Mouse (Mus musculus) liver, embryonic 15.5 days (tissue): ENCODE measurements around the gene Foxf2. TPM values are rescaled to one million over a fixed set of nuclear protein-coding genes. Genes with fewer than 3 reads are reported as not detected.

ENCODE experiments used
- ATAC-seq: fragments of 200-750 bp; cut with Nextera tagmentation; 2 replicates; pipeline ENCODE4 v1.8.0; 2017; ENCODE audit warnings: moderate number of reproducible peaks, mild to moderate bottlenecking, moderate library complexity; ENCODE audit not compliant: insufficient read depth
- H3K27ac ChIP-seq: fragments of 300-500 bp; sonication (generic); replicated peaks from 2 replicates; pipeline ENCODE4 v1.5.1; 2015; ENCODE audit warnings: mild to moderate bottlenecking, inconsistent platforms
- H3K27me3 ChIP-seq: fragments of 300-500 bp; sonication (generic); 2 replicates; pipeline ENCODE4 v1.6.1; 2015; ENCODE audit warnings: mild to moderate bottlenecking, inconsistent platforms
- H3K36me3 ChIP-seq: fragments of 300-500 bp; sonication (generic); replicated peaks from 2 replicates; pipeline ENCODE4 v1.6.1; 2015; ENCODE audit warnings: moderate library complexity, mild to moderate bottlenecking, inconsistent platforms
- H3K4me1 ChIP-seq: fragments of 300-500 bp; sonication (generic); replicated peaks from 2 replicates; pipeline ENCODE4 v1.6.1; 2015; ENCODE audit warnings: inconsistent platforms
- H3K4me2 ChIP-seq: fragments of 300-500 bp; sonication (generic); 2 replicates; pipeline ENCODE4 v1.6.1; 2015; ENCODE audit warnings: moderate library complexity, mild to moderate bottlenecking, inconsistent platforms
- H3K4me3 ChIP-seq: fragments of 300-500 bp; sonication (generic); replicated peaks from 2 replicates; pipeline ENCODE4 v1.5.1; 2015; ENCODE audit warnings: mild to moderate bottlenecking, inconsistent platforms
- H3K9ac ChIP-seq: fragments of 300-500 bp; sonication (generic); 2 replicates; pipeline ENCODE4 v1.6.1; 2015; ENCODE audit warnings: moderate library complexity, mild to moderate bottlenecking, inconsistent platforms
- H3K9me3 ChIP-seq: fragments of 300-500 bp; sonication (generic); replicated peaks from 2 replicates; pipeline ENCODE4 v1.6.1; 2016; ENCODE audit warnings: inconsistent platforms
- WGBS: fragments of 180-500 bp; shearing (Covaris S2); methylation state at CpG from one replicate; pipeline ENCODE4 v1.1.7; 2015; ENCODE audit warnings: mixed read lengths; ENCODE audit not compliant: insufficient replicate concordance; 5-methylcytosine and 5-hydroxymethylcytosine counted together
- polyA plus RNA-seq: library from polyadenylated mRNA; unstranded; fragments of >200 nt; fragmentation: Nextera tagmentation; extraction: Ambion mirVana; gene quantifications from 2 replicates; pipeline ENCODE4 v1.2.1, GENCODE M21; 2015

Foxf2 gene
- polyA plus RNA-seq, 1 experiment from 2014 or later = 0.05 TPM

DNA sequence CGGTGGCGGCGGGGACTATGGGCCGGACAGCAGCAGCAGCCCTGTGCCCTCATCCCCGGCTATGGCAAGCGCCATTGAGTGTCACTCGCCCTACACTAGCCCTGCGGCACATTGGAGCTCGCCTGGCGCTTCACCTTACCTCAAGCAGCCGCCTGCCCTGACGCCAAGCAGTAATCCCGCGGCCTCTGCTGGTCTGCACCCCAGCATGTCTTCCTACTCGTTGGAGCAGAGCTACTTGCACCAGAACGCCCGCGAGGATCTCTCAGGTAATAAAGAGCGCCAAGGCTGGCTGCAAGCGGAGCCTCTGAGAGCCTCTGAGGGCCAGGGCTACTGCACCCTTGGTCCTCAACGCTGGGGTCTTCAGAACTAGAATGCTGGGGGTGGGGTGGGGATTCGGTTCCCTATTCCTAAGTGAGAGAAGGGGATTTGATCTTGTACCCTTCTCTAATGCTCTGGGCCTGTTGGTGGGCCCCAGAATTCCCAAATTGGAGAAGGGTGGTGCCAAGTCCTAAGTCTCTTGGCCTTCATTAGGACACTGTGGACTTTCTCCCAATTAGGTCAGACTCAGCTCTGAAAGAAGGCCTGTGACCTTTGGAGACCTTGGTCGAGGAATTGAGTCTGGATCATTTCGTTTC, 1.5 kb downstream of the Foxf2 start:
- no peak overlapping the region for H3K4me2 ChIP-seq

DNA sequence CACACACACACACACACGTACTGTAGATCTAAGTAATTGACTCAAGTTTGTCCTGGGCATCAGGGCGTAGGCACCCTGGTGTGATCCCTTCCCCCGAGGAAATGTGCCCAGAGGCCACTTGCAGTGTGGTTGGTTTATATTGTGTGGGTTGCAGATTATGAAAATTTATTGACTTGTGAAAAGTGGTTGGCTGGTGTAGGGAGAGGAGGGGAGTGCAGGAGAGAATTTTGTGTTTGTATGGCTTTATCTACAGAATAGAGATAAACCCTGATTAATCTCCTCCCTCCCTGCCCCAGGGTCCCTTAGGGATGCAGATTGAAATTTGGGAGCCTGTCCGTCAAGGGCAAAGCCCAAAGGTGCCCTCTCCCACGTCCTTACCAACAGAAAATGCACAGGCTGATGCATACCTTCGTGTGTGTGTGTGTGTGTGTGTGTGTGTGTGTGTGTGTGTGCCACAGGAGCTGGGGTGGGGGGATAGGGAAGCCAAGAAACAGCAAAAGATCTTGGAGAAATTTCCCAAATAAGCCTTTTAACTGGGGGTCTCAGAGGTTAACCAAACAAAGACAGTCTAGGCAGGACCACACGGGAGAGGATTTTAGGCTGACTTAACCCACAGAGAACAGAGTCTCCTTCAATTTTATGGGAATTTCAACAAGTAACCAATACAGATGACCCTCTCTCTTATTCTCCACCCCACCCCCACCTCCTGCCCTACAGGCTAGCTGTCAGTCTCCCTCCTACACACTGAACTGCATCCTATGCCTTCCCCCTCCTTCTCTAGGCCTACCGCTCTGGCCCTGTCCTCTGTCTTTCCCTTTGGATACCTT, 2.5 kb downstream of the Foxf2 start:
- Histone ChIP-seq H3K27me3 (peaks cover 100% of the 10 kb centered on the region), H3K4me1 (peaks cover 15% of the 10 kb centered on the region), H3K27ac (no peak overlapping the region), H3K9ac (no peak overlapping the region), H3K36me3 (no peaks in the 10 kb centered on the region), H3K4me3 (no peak overlapping the region), H3K9me3 (no peaks in the 10 kb centered on the region), H3K4me2 (no peak overlapping the region)
- WGBS = 17% methylated on average over 8 of the region's 8 CpGs
- ATAC-seq = no peak

More for the DNA sequence above, 1.5 kb downstream of the Foxf2 start:
- no peak overlapping the region for H3K27ac ChIP-seq
- peaks cover 100% of the 10 kb centered on the region for H3K27me3 ChIP-seq
- H3K9me3 ChIP-seq = no peaks in the 10 kb centered on the region
- no peak overlapping the region for H3K4me3 ChIP-seq
- no peak for ATAC-seq
- no peak overlapping the region for H3K9ac ChIP-seq
- H3K36me3 ChIP-seq = no peaks in the 10 kb centered on the region
- H3K4me1 ChIP-seq = peaks cover 15% of the 10 kb centered on the region
- 2% methylated on average over 24 of the region's 24 CpGs for WGBS

- peaks cover 15% of the 10 kb centered on the region for H3K4me1 ChIP-seq
- no peak overlapping the region for H3K9ac ChIP-seq
- no peaks in the 10 kb centered on the region for H3K36me3 ChIP-seq
- peak overlapping the region; percentile 53 for H3K4me2 ChIP-seq
- H3K4me3 ChIP-seq = peak overlapping the region; percentile 40
- H3K27ac ChIP-seq = no peak overlapping the region
- no peaks in the 10 kb centered on the region for H3K9me3 ChIP-seq
- H3K27me3 ChIP-seq = peaks cover 100% of the 10 kb centered on the region
- 6% methylated on average over 14 of the region's 14 CpGs for WGBS
- no peak for ATAC-seq
Observed at GRCm38 (mm10) chr13:31628691-31629180, 3.1 kb downstream of the Foxf2 start.

DNA sequence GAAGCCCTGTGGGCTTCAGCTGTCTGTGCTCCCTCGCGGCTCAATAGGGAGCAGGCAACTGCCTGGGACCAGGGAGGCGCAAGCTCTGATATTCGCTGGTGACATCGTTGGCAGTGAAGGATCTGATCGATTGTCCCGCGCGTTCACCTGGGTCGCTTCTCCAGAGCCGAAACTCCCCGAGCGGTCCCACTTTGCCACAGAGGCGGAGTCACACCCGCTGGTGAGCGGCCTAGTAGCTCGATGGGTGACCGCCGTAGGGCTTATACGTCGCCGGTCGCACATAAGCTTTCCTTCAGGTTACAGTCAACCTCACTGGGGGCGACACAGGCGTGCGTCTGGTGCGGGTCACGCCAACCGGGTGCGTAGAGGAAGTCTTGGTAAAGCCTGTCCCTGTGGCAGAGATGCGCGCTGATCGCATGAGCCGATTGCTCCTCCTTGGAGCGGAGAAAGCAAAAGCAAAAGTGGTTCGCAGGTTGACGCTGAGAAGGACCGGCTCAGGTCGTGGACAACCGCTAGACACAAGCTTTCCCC, 3.8 kb downstream of the Foxf2 start:
- under 1% methylated on average over 40 of the region's 40 CpGs for WGBS
- H3K36me3 ChIP-seq = no peaks in the 10 kb centered on the region
- H3K9ac ChIP-seq = no peak overlapping the region
- peaks cover 94% of the 10 kb centered on the region for H3K27me3 ChIP-seq
- peaks cover 15% of the 10 kb centered on the region for H3K4me1 ChIP-seq
- no peak overlapping the region for H3K27ac ChIP-seq
- no peaks in the 10 kb centered on the region for H3K9me3 ChIP-seq
- H3K4me3 ChIP-seq = peak overlapping the region; percentile 40
- no peak for ATAC-seq
- peak overlapping the region; percentile 53 for H3K4me2 ChIP-seq

GRCm38 (mm10) chr13:31630051-31630450, 4.4 kb downstream of the Foxf2 start:
- Histone ChIP-seq H3K4me2 (no peak overlapping the region), H3K36me3 (no peaks in the 10 kb centered on the region), H3K4me1 (peaks cover 15% of the 10 kb centered on the region), H3K9ac (no peak overlapping the region), H3K27ac (no peak overlapping the region), H3K9me3 (no peaks in the 10 kb centered on the region), H3K4me3 (peak overlapping the region; percentile 40; the same call in 1 of the 2 replicates), H3K27me3 (peaks cover 88% of the 10 kb centered on the region)
- ATAC-seq = no peak
- 15% methylated on average over 12 of the region's 12 CpGs for WGBS

GRCm38 (mm10) chr13:31630551-31630950, 4.9 kb downstream of the Foxf2 start:
- Histone ChIP-seq H3K9ac (no peak overlapping the region), H3K4me1 (peaks cover 11% of the 10 kb centered on the region; the same call in 1 of the 2 replicates), H3K9me3 (no peaks in the 10 kb centered on the region), H3K4me3 (no peak overlapping the region), H3K36me3 (no peaks in the 10 kb centered on the region), H3K27me3 (peaks cover 83% of the 10 kb centered on the region), H3K4me2 (no peak overlapping the region), H3K27ac (no peak overlapping the region)
- WGBS = 13% methylated on average over 10 of the region's 10 CpGs
- no peak for ATAC-seq

DNA sequence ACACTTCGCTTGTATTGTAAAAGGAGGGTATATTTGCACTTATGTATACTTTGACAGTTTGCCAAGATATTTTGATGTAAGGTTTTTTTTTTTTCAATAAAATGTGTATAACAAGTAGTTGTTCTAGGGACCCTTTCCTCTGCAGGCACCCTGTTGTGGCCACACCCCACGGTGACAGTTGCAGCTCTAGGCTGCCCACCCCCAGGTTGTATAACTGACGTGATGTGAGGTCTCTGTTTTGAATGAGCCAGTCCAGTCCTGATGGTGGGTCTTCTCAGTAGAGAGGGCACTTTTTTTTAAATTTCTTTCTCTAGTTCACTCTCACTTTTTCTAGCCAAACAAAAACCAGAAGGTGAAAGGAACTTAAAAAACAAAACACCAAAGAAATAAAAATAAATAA, 5.7 kb downstream of the Foxf2 start:
- Histone ChIP-seq H3K4me2 (no peak overlapping the region), H3K27me3 (peaks cover 75% of the 10 kb centered on the region), H3K27ac (no peak overlapping the region), H3K9ac (no peak overlapping the region), H3K36me3 (no peaks in the 10 kb centered on the region), H3K4me1 (0 out of 2 replicates have a peak, but pooled peaks cover 6% of the 10 kb centered on the region), H3K9me3 (no peaks in the 10 kb centered on the region), H3K4me3 (no peak overlapping the region)
- no peak for ATAC-seq
- 19% methylated on average over 3 of the region's 3 CpGs for WGBS

- under 1% methylated on average over 13 of the region's 13 CpGs for WGBS
- ATAC-seq = no peak
- no peak overlapping the region for H3K4me2 ChIP-seq
Observed at GRCm38 (mm10) chr13:31632450-31632849, 6.8 kb downstream of the Foxf2 start.

DNA sequence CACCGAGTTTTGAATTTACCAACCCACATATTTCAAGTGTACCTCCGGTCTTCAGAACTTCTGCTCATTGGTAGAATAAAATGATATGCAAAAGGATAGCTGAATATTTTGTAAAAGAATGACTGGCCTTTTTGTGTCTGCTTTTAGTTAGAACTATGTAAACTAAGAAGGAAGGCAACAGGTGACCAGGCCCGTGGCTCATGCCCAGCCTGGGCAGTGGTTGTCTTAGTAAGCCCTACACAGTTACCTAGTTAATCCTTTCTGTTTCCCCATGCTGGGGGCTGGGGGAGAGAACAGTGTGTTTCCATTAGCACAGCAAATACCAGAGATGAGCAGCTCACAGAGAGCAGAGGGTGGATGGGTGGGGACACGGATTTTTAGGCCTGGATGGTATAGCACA, 7.6 kb downstream of the Foxf2 start:
- WGBS = 63% methylated on average over 4 of the region's 4 CpGs
- no peak for ATAC-seq
- no peaks in the 10 kb centered on the region for H3K9me3 ChIP-seq
- no peak overlapping the region for H3K4me2 ChIP-seq
- no peaks in the 10 kb centered on the region for H3K36me3 ChIP-seq
- 0 out of 2 replicates have a peak, but pooled peaks cover 2% of the 10 kb centered on the region for H3K4me1 ChIP-seq
- H3K4me3 ChIP-seq = no peak overlapping the region
- no peak overlapping the region for H3K9ac ChIP-seq
- H3K27me3 ChIP-seq = peaks cover 56% of the 10 kb centered on the region
- no peak overlapping the region for H3K27ac ChIP-seq

More at GRCm38 (mm10) chr13:31632450-31632849, 6.8 kb downstream of the Foxf2 start:
- no peak overlapping the region for H3K27ac ChIP-seq
- H3K4me1 ChIP-seq = 0 out of 2 replicates have a peak, but pooled peaks cover 2% of the 10 kb centered on the region
- no peaks in the 10 kb centered on the region for H3K36me3 ChIP-seq
- peaks cover 64% of the 10 kb centered on the region for H3K27me3 ChIP-seq
- H3K9me3 ChIP-seq = no peaks in the 10 kb centered on the region
- H3K4me3 ChIP-seq = no peak overlapping the region
- no peak overlapping the region for H3K9ac ChIP-seq

DNA sequence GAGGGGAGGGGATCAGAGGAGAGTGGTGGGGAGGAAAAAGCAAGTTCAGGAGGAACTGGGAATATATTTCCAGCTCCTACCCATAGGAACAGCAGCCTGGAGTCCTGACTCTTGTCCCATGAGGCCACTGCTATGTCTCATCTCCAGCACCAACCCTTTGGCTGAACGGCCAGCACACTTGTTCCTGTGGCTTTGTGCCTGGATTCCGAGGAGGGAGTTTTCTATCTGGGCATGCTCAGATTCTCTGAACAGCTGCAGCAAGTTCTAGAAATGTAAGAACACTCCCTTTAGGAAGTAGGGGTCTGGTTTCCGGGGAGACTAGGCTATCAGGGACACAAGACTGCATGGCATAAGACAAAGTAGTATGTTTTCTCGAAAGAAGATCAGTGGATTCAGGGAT, 9.9 kb downstream of the Foxf2 start:
- ATAC-seq = no peak
- Histone ChIP-seq H3K36me3 (no peaks in the 10 kb centered on the region), H3K4me2 (no peak overlapping the region), H3K4me3 (no peak overlapping the region), H3K9me3 (no peaks in the 10 kb centered on the region), H3K27me3 (peaks cover 33% of the 10 kb centered on the region), H3K4me1 (no peaks in the 10 kb centered on the region), H3K27ac (no peak overlapping the region), H3K9ac (no peak overlapping the region)
- WGBS = 47% methylated on average over 4 of the region's 4 CpGs

DNA sequence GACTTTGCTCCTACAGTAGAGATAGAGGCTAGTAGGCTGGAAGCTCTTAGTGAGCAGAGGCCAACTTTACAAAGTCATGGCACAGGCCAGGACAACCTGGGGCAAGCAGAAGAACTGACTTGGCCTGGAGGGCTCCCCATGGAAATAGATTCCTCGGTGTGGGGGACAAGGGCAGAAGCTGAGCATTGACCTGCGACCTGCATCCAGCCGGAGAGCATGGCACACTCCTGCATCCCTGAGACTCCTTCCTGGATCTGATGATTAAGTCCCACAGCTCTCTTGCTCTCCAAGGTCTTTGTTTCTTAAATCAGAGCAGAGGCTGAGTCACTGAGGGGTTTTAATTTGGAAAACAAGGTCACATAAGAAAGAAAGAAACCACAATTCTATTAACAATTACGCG, 15.9 kb downstream of the Foxf2 start:
- H3K27me3 ChIP-seq = no peaks in the 10 kb centered on the region
- no peaks in the 10 kb centered on the region for H3K4me1 ChIP-seq
- 69% methylated on average over 5 of the region's 5 CpGs for WGBS
- ATAC-seq = no peak
- no peak overlapping the region for H3K4me3 ChIP-seq
- H3K36me3 ChIP-seq = no peaks in the 10 kb centered on the region
- no peak overlapping the region for H3K9ac ChIP-seq
- H3K27ac ChIP-seq = no peak overlapping the region
- H3K9me3 ChIP-seq = no peaks in the 10 kb centered on the region
- H3K4me2 ChIP-seq = no peak overlapping the region
